Mouse (Mus musculus) stomach, postnatal 0 days (tissue): ENCODE measurements around the gene Patj.

Source experiments
- CTCF ChIP-seq: IDR thresholded peaks from 2 replicates; pipeline ENCODE4 v1.5.1; 2016; ENCODE audit warnings: antibody characterized with exemption, low read depth, mild to moderate bottlenecking, moderate library complexity
- EP300 ChIP-seq: optimal IDR thresholded peaks from 2 replicates; pipeline ENCODE3; 2016; ENCODE audit warnings: antibody characterized with exemption

- TF ChIP-seq CTCF (no peak), EP300 (no peak)
These were observed 151.0 kb downstream of the Patj start for GRCm38 (mm10) chr4:98546456-98547176.
